Mouse (Mus musculus) liver, embryonic 16.5 days (tissue): ENCODE data around the gene Nosip. TPM values are rescaled to one million over a fixed set of nuclear protein-coding genes. Genes with fewer than 3 reads are reported as not detected.

Source experiments
- ATAC-seq: fragments of 200-750 bp; cut with Nextera tagmentation; 2 replicates; pipeline ENCODE4 v1.8.0; 2017; ENCODE audit warnings: low read depth, mild to moderate bottlenecking, moderate number of reproducible peaks, moderate library complexity
- H3K27ac ChIP-seq: fragments of 300-500 bp; sonication (generic); 2 replicates; pipeline ENCODE4 v1.5.1; 2014; ENCODE audit warnings: mild to moderate bottlenecking, low read length
- H3K27me3 ChIP-seq: fragments of 300-500 bp; sonication (generic); 2 replicates; pipeline ENCODE4 v1.6.1; 2014; ENCODE audit warnings: low read depth, low read length, mixed read lengths; ENCODE audit not compliant: control insufficient read depth, insufficient read depth
- H3K36me3 ChIP-seq: fragments of 300-500 bp; sonication (generic); 2 replicates; pipeline ENCODE4 v1.6.1; 2014; ENCODE audit warnings: mild to moderate bottlenecking; ENCODE audit not compliant: control insufficient read depth, insufficient read depth
- H3K4me1 ChIP-seq: fragments of 300-500 bp; sonication (generic); 2 replicates; pipeline ENCODE4 v1.6.1; 2014; ENCODE audit warnings: low read depth, low read length, mixed read lengths; ENCODE audit not compliant: control insufficient read depth
- H3K4me2 ChIP-seq: fragments of 300-500 bp; sonication (generic); 2 replicates; pipeline ENCODE4 v1.6.1; 2014; ENCODE audit warnings: low read depth, low read length, mixed read lengths
- H3K4me3 ChIP-seq: fragments of 300-500 bp; sonication (generic); 2 replicates; pipeline ENCODE4 v1.5.1; 2014; ENCODE audit warnings: low read depth, mild to moderate bottlenecking, low read length
- H3K9ac ChIP-seq: fragments of 300-500 bp; sonication (generic); 2 replicates; pipeline ENCODE4 v1.6.1; 2014; ENCODE audit warnings: low read depth, low read length
- H3K9me3 ChIP-seq: fragments of 300-500 bp; sonication (generic); replicated peaks from 2 replicates; pipeline ENCODE4 v1.6.1; 2016; ENCODE audit warnings: low read length; ENCODE audit not compliant: control insufficient read depth
- WGBS: fragments of 180-500 bp; shearing (Covaris S2); extraction: QIAGEN DNeasy Blood & Tissue Kit; methylation state at CpG from one replicate; pipeline ENCODE4 v1.1.7; 2014; ENCODE audit not compliant: insufficient replicate concordance; 5-methylcytosine and 5-hydroxymethylcytosine counted together
- polyA plus RNA-seq: library from polyadenylated mRNA; unstranded; fragments of >200 nt; fragmentation: Nextera tagmentation; extraction: Ambion mirVana; gene quantifications from 2 replicates; pipeline ENCODE4 v1.2.1, GENCODE M21; 2015

Nosip gene
- polyA plus RNA-seq, 1 experiment from 2014 or later, result 23.8 TPM

- Histone ChIP-seq H3K9ac (no peak overlapping the region), H3K27ac (peak overlapping the region; percentile 63), H3K4me1 (peaks cover 11% of the 10 kb centered on the region), H3K36me3 (no peaks in the 10 kb centered on the region), H3K27me3 (no peaks in the 10 kb centered on the region), H3K9me3 (no peaks in the 10 kb centered on the region), H3K4me3 (no peak overlapping the region), H3K4me2 (no peak overlapping the region)
- peak; percentile 67 for ATAC-seq
- 14% methylated on average over 6 of the region's 6 CpGs for WGBS
Observed at GRCm38 (mm10) chr7:45097479-45097878, 35.2 kb downstream of the Nosip start.

- WGBS, result 72% methylated on average over 8 of the region's 8 CpGs
- no peaks in the 10 kb centered on the region for H3K36me3 ChIP-seq
- no peaks in the 10 kb centered on the region for H3K9me3 ChIP-seq
- ATAC-seq, result no peak
- peaks cover 4% of the 10 kb centered on the region for H3K4me1 ChIP-seq
- H3K9ac ChIP-seq, result no peak overlapping the region
- H3K4me3 ChIP-seq, result no peak overlapping the region
- no peaks in the 10 kb centered on the region for H3K27me3 ChIP-seq
- H3K4me2 ChIP-seq, result no peak overlapping the region
- H3K27ac ChIP-seq, result no peak overlapping the region
Observed at GRCm38 (mm10) chr7:45098541-45099240, 36.5 kb downstream of the Nosip start.

- Histone ChIP-seq H3K4me2 (no peak overlapping the region), H3K4me1 (peaks cover 8% of the 10 kb centered on the region), H3K9me3 (no peaks in the 10 kb centered on the region), H3K36me3 (no peaks in the 10 kb centered on the region), H3K27ac (no peak overlapping the region), H3K4me3 (no peak overlapping the region), H3K27me3 (no peaks in the 10 kb centered on the region), H3K9ac (no peak overlapping the region)
- ATAC-seq, result no peak
- WGBS, result 85% methylated on average over 6 of the region's 6 CpGs
Observed at GRCm38 (mm10) chr7:45100046-45100445, 37.8 kb downstream of the Nosip start.

- H3K36me3 ChIP-seq, result no peaks in the 10 kb centered on the region
- H3K4me1 ChIP-seq, result peaks cover 8% of the 10 kb centered on the region
- H3K4me2 ChIP-seq, result peak overlapping the region; percentile 34
- H3K27me3 ChIP-seq, result no peaks in the 10 kb centered on the region
- no peaks in the 10 kb centered on the region for H3K9me3 ChIP-seq
- no peak overlapping the region; the same call in 1 of the 2 replicates for H3K9ac ChIP-seq
- no peak for ATAC-seq
- H3K4me3 ChIP-seq, result peak overlapping the region; percentile 36
- WGBS, result 49% methylated on average over 11 of the region's 11 CpGs
- H3K27ac ChIP-seq, result no peak overlapping the region
Observed at GRCm38 (mm10) chr7:45102441-45102840, 40.2 kb downstream of the Nosip start.

GRCm38 (mm10) chr7:45102940-45103585 is 40.8 kb downstream of the Nosip start:
- Histone ChIP-seq H3K27ac (peak overlapping the region; percentile 65), H3K4me3 (peak overlapping the region; percentile 36), H3K27me3 (no peaks in the 10 kb centered on the region), H3K9ac (peak overlapping the region; percentile 34; the same call in 1 of the 2 replicates), H3K4me2 (peak overlapping the region; percentile 34), H3K4me1 (peaks cover 8% of the 10 kb centered on the region), H3K9me3 (no peaks in the 10 kb centered on the region), H3K36me3 (no peaks in the 10 kb centered on the region)
- 61% methylated on average over 9 of the region's 9 CpGs for WGBS
- ATAC-seq, result 0 out of 2 replicates have a peak, but pooled peaks have one; percentile 20

GRCm38 (mm10) chr7:45103652-45104180 is 41.5 kb downstream of the Nosip start, which contains the start of gene Fcgrt:
Fcgrt (minus strand) TSS chr7:45103851.
- H3K4me3 ChIP-seq, result peak within 1 kb of the TSS; percentile 36
- peak within 1 kb of the TSS; percentile 34; the same call in 1 of the 2 replicates for H3K9ac ChIP-seq
- peak within 1 kb of the TSS; percentile 34 for H3K4me2 ChIP-seq
- no peaks in the 10 kb centered on the region for H3K9me3 ChIP-seq
- H3K27me3 ChIP-seq, result no peaks in the 10 kb centered on the region
- no peaks in the 10 kb centered on the region for H3K36me3 ChIP-seq
- H3K4me1 ChIP-seq, result peaks cover 8% of the 10 kb centered on the region
- peak within 1 kb of the TSS; percentile 65 for H3K27ac ChIP-seq
- ATAC-seq, result peak; percentile 93
- WGBS, result 34% methylated on average over 7 of the region's 7 CpGs

GRCm38 (mm10) chr7:45104941-45105340 is 42.7 kb downstream of the Nosip start:
- 53% methylated on average over 5 of the region's 5 CpGs for whole genome bisulfite sequencing
- no peaks in the 10 kb centered on the region for H3K36me3 ChIP-seq
- no peak overlapping the region for H3K27ac ChIP-seq
- H3K27me3 ChIP-seq, result no peaks in the 10 kb centered on the region
- H3K4me3 ChIP-seq, result no peak overlapping the region
- no peaks in the 10 kb centered on the region for H3K9me3 ChIP-seq
- no peak for ATAC-seq
- H3K4me1 ChIP-seq, result peaks cover 8% of the 10 kb centered on the region
- H3K9ac ChIP-seq, result no peak overlapping the region
- H3K4me2 ChIP-seq, result no peak overlapping the region

GRCm38 (mm10) chr7:45105491-45105890 is 43.3 kb downstream of the Nosip start:
- Histone ChIP-seq H3K4me3 (no peak overlapping the region), H3K36me3 (no peaks in the 10 kb centered on the region), H3K27me3 (no peaks in the 10 kb centered on the region), H3K4me1 (peaks cover 8% of the 10 kb centered on the region), H3K9ac (no peak overlapping the region), H3K9me3 (no peaks in the 10 kb centered on the region), H3K4me2 (no peak overlapping the region), H3K27ac (no peak overlapping the region)
- ATAC-seq, result no peak
- WGBS, result 68% methylated on average over 8 of the region's 8 CpGs

GRCm38 (mm10) chr7:45106441-45106840 is 44.2 kb downstream of the Nosip start:
- ATAC-seq, result no peak
- H3K4me2 ChIP-seq, result no peak overlapping the region
- H3K9me3 ChIP-seq, result no peaks in the 10 kb centered on the region
- no peak overlapping the region for H3K9ac ChIP-seq
- no peak overlapping the region for H3K27ac ChIP-seq
- H3K4me3 ChIP-seq, result no peak overlapping the region
- no peaks in the 10 kb centered on the region for H3K36me3 ChIP-seq
- no peaks in the 10 kb centered on the region for H3K27me3 ChIP-seq
- H3K4me1 ChIP-seq, result peaks cover 8% of the 10 kb centered on the region
- WGBS, result 56% methylated on average over 6 of the region's 6 CpGs
